Mouse (Mus musculus) liver, postnatal 0 days (tissue): ENCODE measurements around the gene Sdf4. TPM values are rescaled to one million over a fixed set of nuclear protein-coding genes. Genes with fewer than 3 reads are reported as not detected.

Experiments used
- ATAC-seq: fragments of 200-750 bp; cut with Nextera tagmentation; 2 replicates; pipeline ENCODE4 v1.8.0; 2017; ENCODE audit warnings: mild to moderate bottlenecking, moderate library complexity
- DNase-seq: peaks from one replicate; pipeline ENCODE4 v3.0.0-alpha.2; 2016
- H3K27ac ChIP-seq: fragments of 300-500 bp; sonication (generic); 2 replicates; pipeline ENCODE4 v1.5.1; 2014; ENCODE audit warnings: antibody characterized with exemption, moderate library complexity, mild to moderate bottlenecking, low read depth
- H3K27me3 ChIP-seq: fragments of 300-500 bp; sonication (generic); 2 replicates; pipeline ENCODE4 v1.6.1; 2014; ENCODE audit warnings: low read length, control low read depth, mixed read lengths; ENCODE audit not compliant: insufficient read depth
- H3K36me3 ChIP-seq: fragments of 300-500 bp; sonication (generic); replicated peaks from 2 replicates; pipeline ENCODE4 v1.6.1; 2014; ENCODE audit warnings: mild to moderate bottlenecking, control low read depth, low read length, moderate library complexity, mixed read lengths; ENCODE audit not compliant: insufficient read depth
- H3K4me1 ChIP-seq: fragments of 300-500 bp; sonication (generic); 2 replicates; pipeline ENCODE4 v1.6.1; 2014; ENCODE audit warnings: antibody characterized with exemption, mild to moderate bottlenecking, control low read depth; ENCODE audit not compliant: insufficient read depth
- H3K4me2 ChIP-seq: fragments of 300-500 bp; sonication (generic); 2 replicates; pipeline ENCODE4 v1.6.1; 2014; ENCODE audit warnings: low read depth, mild to moderate bottlenecking, low read length, moderate library complexity, mixed read lengths
- H3K4me3 ChIP-seq: fragments of 300-500 bp; sonication (generic); 2 replicates; pipeline ENCODE4 v1.5.1; 2014; ENCODE audit warnings: low read depth, low read length
- H3K9ac ChIP-seq: fragments of 300-500 bp; sonication (generic); replicated peaks from 2 replicates; pipeline ENCODE4 v1.6.1; 2014; ENCODE audit warnings: mild to moderate bottlenecking, moderate library complexity
- H3K9me3 ChIP-seq: fragments of 300-500 bp; sonication (generic); 2 replicates; pipeline ENCODE4 v1.6.1; 2016; ENCODE audit warnings: mild to moderate bottlenecking, control low read depth, low read length, mixed read lengths
- CTCF ChIP-seq: sonication (generic); IDR thresholded peaks from 2 replicates; pipeline ENCODE4 v1.5.1; 2016; ENCODE audit warnings: antibody characterized with exemption, low read depth
- EP300 ChIP-seq: IDR thresholded peaks from 2 replicates; pipeline ENCODE4 v1.6.1; 2016; ENCODE audit warnings: antibody characterized with exemption, low read depth, mild to moderate bottlenecking
- WGBS: fragments of 180-500 bp; shearing (Covaris S2); extraction: QIAGEN DNeasy Blood & Tissue Kit; methylation state at CpG from one replicate; pipeline ENCODE4 v1.1.7; 2014; ENCODE audit not compliant: insufficient replicate concordance; 5-methylcytosine and 5-hydroxymethylcytosine counted together
- polyA plus RNA-seq: library from polyadenylated mRNA; unstranded; fragments of >200 nt; fragmentation: Nextera tagmentation; extraction: Ambion mirVana; gene quantifications from 2 replicates; pipeline ENCODE4 v1.2.1, GENCODE M21; 2015

Sdf4 gene
- polyA plus RNA-seq, 1 experiment from 2014 or later: 94.2 TPM

DNA sequence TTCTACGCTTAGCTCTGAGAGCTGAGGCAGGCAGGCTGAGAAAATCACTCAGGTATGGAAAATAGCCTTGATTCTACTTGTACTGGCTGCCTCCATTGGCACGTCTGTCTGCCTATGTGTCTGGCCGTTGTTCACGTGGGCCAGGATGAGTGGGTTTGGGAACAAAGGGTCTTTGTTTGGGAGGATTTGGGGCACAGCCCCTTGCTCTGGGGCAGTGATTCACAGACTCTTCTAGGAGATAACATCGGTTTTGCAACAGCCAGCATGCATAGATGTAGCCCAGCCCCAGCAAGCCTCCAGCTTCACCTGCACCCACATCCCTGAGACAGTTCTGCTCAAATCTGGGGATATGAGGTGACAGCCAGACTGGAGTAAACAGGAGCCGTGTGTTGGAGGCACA, 20.0 kb upstream of the Sdf4 start:
- no peak overlapping the region for H3K4me2 ChIP-seq
- no peak overlapping the region for H3K4me3 ChIP-seq
- no peaks in the 10 kb centered on the region for H3K36me3 ChIP-seq
- DNase-seq: no peak
- H3K9ac ChIP-seq: no peak overlapping the region
- WGBS: 87% methylated on average over 6 of the region's 6 CpGs
- no peaks in the 10 kb centered on the region for H3K9me3 ChIP-seq
- H3K27ac ChIP-seq: no peak overlapping the region
- H3K4me1 ChIP-seq: peaks cover 11% of the 10 kb centered on the region
- ATAC-seq: no peak
- no peaks in the 10 kb centered on the region for H3K27me3 ChIP-seq
- TF ChIP-seq EP300 (no peak), CTCF (no peak)

DNA sequence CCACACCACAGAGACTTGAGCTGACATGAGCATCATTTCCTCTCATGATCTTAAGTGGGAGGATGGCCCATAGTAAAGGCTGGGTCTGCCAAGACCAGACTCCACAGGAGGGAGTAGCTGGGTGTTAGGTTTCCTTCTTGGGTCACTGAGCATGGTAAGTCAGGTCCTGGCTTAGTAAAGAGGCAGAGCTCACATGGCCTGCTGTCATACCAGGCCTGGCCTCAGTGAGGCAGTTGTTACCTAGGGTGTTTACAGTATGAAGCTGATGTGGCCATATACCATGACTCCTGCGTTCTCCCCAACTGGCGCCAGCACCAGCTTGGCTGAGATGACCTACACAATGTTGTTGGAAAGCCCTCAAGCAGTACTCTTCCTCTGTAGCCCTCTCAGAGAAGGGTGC, 19.4 kb upstream of the Sdf4 start:
- TF ChIP-seq CTCF (peak; percentile 20; the same call in 1 of the 2 replicates), EP300 (no peak)
- no peaks in the 10 kb centered on the region for H3K36me3 ChIP-seq
- H3K4me3 ChIP-seq: no peak overlapping the region
- peaks cover 11% of the 10 kb centered on the region for H3K4me1 ChIP-seq
- no peaks in the 10 kb centered on the region for H3K9me3 ChIP-seq
- H3K4me2 ChIP-seq: no peak overlapping the region
- no peak overlapping the region for H3K27ac ChIP-seq
- H3K27me3 ChIP-seq: no peaks in the 10 kb centered on the region
- DNase-seq (no peak), ATAC-seq (no peak)
- no peak overlapping the region for H3K9ac ChIP-seq
- 74% methylated on average over 2 of the region's 2 CpGs for WGBS

DNA sequence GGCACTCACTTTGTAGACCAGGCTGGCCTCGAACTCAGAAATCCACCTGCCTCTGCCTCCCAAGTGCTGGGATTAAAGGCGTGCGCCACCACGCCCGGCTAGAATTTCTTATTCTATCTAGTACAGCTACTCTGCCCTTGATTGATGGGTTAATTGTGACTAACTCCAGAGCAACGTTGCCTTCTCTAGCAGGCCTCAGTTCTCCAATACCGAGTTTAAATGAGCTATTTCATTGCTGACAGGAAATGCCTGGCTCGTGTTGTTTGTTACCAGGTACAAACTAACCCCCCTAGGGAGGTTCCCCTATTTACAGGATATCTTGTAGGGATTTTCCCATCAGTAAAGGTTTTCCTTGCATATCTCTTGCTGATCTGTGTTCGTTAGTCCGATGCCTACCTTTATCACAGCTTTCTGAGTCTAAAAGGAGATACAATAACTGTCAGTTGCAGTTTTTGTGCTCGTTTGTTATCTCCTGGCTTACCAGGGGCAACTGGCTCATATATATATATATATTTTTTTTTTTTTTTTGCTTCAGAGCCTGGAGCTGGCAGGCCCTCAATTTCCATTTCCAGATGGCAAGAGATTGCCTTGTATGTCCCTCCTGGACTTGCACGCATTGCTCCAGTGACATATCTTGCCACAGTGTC, 11.1 kb upstream of the Sdf4 start:
- no peak for TF ChIP-seq CTCF
- peak; percentile 77; the same call in 1 of the 2 replicates for TF ChIP-seq EP300
- H3K9ac ChIP-seq: no peak overlapping the region
- 50% methylated on average over 12 of the region's 12 CpGs for WGBS
- H3K27ac ChIP-seq: no peak overlapping the region
- no peaks in the 10 kb centered on the region for H3K27me3 ChIP-seq
- ATAC-seq (0 out of 2 replicates have a peak, but pooled peaks have one; percentile 10), DNase-seq (no peak)
- H3K4me2 ChIP-seq: no peak overlapping the region
- no peaks in the 10 kb centered on the region for H3K4me1 ChIP-seq
- no peaks in the 10 kb centered on the region for H3K36me3 ChIP-seq
- no peaks in the 10 kb centered on the region for H3K9me3 ChIP-seq
- no peak overlapping the region for H3K4me3 ChIP-seq

DNA sequence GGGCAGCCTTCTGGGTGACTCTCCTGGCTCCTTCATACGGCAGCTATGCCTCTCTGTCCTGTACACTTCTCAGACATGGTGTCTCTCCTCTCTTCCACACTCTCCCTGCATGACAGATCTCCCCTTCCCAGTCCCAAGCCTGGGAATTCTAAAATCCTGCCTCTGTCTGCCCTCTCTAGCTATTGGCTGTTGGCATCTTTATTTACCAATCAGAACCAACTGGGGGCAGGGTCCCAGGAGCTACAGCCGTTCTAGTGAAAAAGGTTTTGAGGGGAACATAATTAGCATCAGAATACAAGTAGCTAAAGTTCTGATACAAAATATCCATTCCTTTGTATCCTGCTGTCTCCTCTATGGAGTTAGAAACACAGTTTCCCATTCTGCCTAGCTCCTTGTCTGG, 8.9 kb upstream of the Sdf4 start:
- H3K9me3 ChIP-seq: no peaks in the 10 kb centered on the region
- H3K4me1 ChIP-seq: peaks cover 3% of the 10 kb centered on the region; the same call in 1 of the 2 replicates
- H3K4me3 ChIP-seq: no peak overlapping the region
- no peak overlapping the region for H3K9ac ChIP-seq
- no peak overlapping the region for H3K4me2 ChIP-seq
- H3K27ac ChIP-seq: no peak overlapping the region
- DNase-seq: no peak
- TF ChIP-seq CTCF: no peak
- WGBS: 32% methylated on average over 2 of the region's 2 CpGs
- no peaks in the 10 kb centered on the region for H3K36me3 ChIP-seq
- no peaks in the 10 kb centered on the region for H3K27me3 ChIP-seq
- ATAC-seq: no peak

DNA sequence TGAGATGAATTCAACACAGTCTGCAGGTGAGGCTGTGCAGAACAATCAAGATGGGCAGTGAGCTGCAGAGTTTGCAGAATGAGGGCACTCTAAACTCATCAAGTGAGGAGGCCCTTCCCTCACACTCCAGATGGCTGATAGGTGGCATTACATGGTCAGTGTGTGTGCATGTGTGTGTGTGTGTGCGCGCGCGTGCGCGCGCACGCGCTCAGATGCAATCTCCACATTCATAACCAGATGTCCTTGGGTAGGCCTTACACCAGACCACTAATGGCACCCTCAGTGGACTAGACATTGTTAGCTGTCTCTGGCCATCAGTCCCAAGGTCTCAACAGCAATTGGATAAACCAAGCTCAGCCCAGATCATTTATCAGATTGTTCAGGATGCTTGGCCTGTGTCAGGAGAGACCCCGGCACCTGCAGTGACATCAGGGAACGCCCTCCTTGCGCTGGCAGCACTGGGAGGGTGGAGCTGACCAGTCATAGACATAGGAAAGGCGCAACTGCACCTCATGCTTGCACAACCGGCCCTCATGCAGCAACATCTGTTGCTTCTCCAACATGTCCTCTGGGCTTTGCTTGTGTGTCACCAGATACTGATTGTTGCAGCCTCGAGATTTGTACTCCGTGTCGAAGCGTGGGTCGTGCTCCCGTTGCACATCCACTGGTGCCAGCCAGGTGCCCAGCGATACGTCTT, 1.3 kb upstream of the Sdf4 start:
- no peaks in the 10 kb centered on the region for H3K9me3 ChIP-seq
- TF ChIP-seq CTCF: no peak
- no peak for TF ChIP-seq EP300
- peak overlapping the region; percentile 65 for H3K9ac ChIP-seq
- H3K27me3 ChIP-seq: no peaks in the 10 kb centered on the region
- H3K27ac ChIP-seq: peak overlapping the region; percentile 89; the same call in 1 of the 2 replicates
- peak overlapping the region; percentile 97 for H3K4me2 ChIP-seq
- ATAC-seq (no peak), DNase-seq (peak; percentile 55)
- H3K36me3 ChIP-seq: peaks cover 5% of the 10 kb centered on the region; the same call in 1 of the 2 replicates
- peak overlapping the region; percentile 99 for H3K4me3 ChIP-seq
- 73% methylated on average over 22 of the region's 22 CpGs for WGBS
- H3K4me1 ChIP-seq: peaks cover 34% of the 10 kb centered on the region

DNA sequence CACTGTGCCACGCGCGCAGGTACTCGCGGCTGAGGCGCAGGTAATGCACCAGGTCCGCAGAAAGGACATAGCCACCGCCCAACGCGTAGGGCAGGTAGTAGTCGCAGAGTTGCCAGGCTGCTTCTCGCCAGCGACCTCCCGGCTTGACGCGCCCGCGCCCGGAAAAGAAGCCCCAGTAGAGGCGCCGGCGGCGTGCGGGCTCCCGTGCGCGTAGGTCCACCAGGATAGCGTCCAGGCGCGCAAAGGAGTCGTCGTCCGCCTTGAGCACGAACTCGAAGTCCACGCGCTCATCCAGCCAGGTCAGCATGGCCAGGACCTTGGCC, 803 bp upstream of the Sdf4 start:
- Histone ChIP-seq H3K27me3 (no peaks in the 10 kb centered on the region), H3K9ac (peak overlapping the region; percentile 65), H3K36me3 (peaks cover 10% of the 10 kb centered on the region), H3K27ac (peak overlapping the region; percentile 89), H3K4me2 (peak overlapping the region; percentile 97), H3K4me1 (peaks cover 34% of the 10 kb centered on the region), H3K4me3 (peak overlapping the region; percentile 99), H3K9me3 (no peaks in the 10 kb centered on the region)
- no peak for DNase-seq
- 22% methylated on average over 37 of the region's 37 CpGs for WGBS
- no peak for ATAC-seq
- no peak for TF ChIP-seq EP300
- TF ChIP-seq CTCF: no peak
